Mouse (Mus musculus) lung, embryonic 15.5 days (tissue): ENCODE results near the gene Eral1. TPM values are rescaled to one million over a fixed set of nuclear protein-coding genes. Genes with fewer than 3 reads are reported as not detected.

ENCODE experiments used
- ATAC-seq: fragments of 200-750 bp; cut with Nextera tagmentation; 2 replicates; pipeline ENCODE4 v1.8.0; 2017; ENCODE audit warnings: moderate number of reproducible peaks, borderline replicate concordance; ENCODE audit not compliant: low FRiP score, low TSS enrichment; ENCODE audit errors: extremely low read depth
- H3K27ac ChIP-seq: fragments of 300-500 bp; sonication (generic); 2 replicates; pipeline ENCODE4 v1.5.1; 2015; ENCODE audit warnings: moderate library complexity, mild to moderate bottlenecking, inconsistent platforms
- H3K27me3 ChIP-seq: fragments of 300-500 bp; sonication (generic); 2 replicates; pipeline ENCODE4 v1.6.1; 2015; ENCODE audit warnings: inconsistent platforms
- H3K36me3 ChIP-seq: fragments of 300-500 bp; sonication (generic); 2 replicates; pipeline ENCODE4 v1.6.1; 2015; ENCODE audit warnings: inconsistent platforms
- H3K4me1 ChIP-seq: fragments of 300-500 bp; sonication (generic); 2 replicates; pipeline ENCODE4 v1.6.1; 2015; ENCODE audit warnings: inconsistent platforms
- H3K4me2 ChIP-seq: fragments of 300-500 bp; sonication (generic); 2 replicates; pipeline ENCODE4 v1.6.1; 2015; ENCODE audit warnings: inconsistent platforms, mild to moderate bottlenecking, moderate library complexity
- H3K4me3 ChIP-seq: fragments of 300-500 bp; sonication (generic); 2 replicates; pipeline ENCODE4 v1.5.1; 2015; ENCODE audit warnings: mild to moderate bottlenecking, inconsistent platforms
- H3K9ac ChIP-seq: fragments of 300-500 bp; sonication (generic); 2 replicates; pipeline ENCODE4 v1.6.1; 2015; ENCODE audit warnings: inconsistent platforms
- H3K9me3 ChIP-seq: fragments of 300-500 bp; sonication (generic); 2 replicates; pipeline ENCODE4 v1.6.1; 2016; ENCODE audit warnings: inconsistent platforms
- WGBS: fragments of 180-500 bp; shearing (Covaris S2); methylation state at CpG from one replicate; pipeline ENCODE4 v1.1.7; 2015; 5-methylcytosine and 5-hydroxymethylcytosine counted together
- polyA plus RNA-seq: library from polyadenylated mRNA; unstranded; fragments of >200 nt; fragmentation: Nextera tagmentation; extraction: Ambion mirVana; gene quantifications from 2 replicates; pipeline ENCODE4 v1.2.1, GENCODE M21; 2015

The Eral1 gene
- polyA plus RNA-seq, result 34.3 and 36.4 TPM in 2 replicates

- ATAC-seq, result peak; percentile 93
These were observed at the start of gene Eral1 for GRCm38 (mm10) chr11:78079961-78080921. Eral1 (minus strand) TSS chr11:78080383.

GRCm38 (mm10) chr11:78129458-78129857 lies 49.3 kb upstream of the Eral1 start:
- H3K4me1 ChIP-seq, result no peaks in the 10 kb centered on the region
- H3K9me3 ChIP-seq, result no peaks in the 10 kb centered on the region
- no peak overlapping the region for H3K4me2 ChIP-seq
- H3K9ac ChIP-seq, result no peak overlapping the region
- no peaks in the 10 kb centered on the region for H3K36me3 ChIP-seq
- WGBS, result 73% methylated on average over 8 of the region's 8 CpGs
- ATAC-seq, result no peak
- no peaks in the 10 kb centered on the region for H3K27me3 ChIP-seq
- no peak overlapping the region for H3K4me3 ChIP-seq
- no peak overlapping the region for H3K27ac ChIP-seq

More at GRCm38 (mm10) chr11:78079961-78080921, at the start of gene Eral1:
- no peaks in the 10 kb centered on the region for H3K27me3 ChIP-seq
- H3K4me1 ChIP-seq, result peaks cover 15% of the 10 kb centered on the region
- H3K9me3 ChIP-seq, result no peaks in the 10 kb centered on the region
- peak within 1 kb of the TSS; percentile 71 for H3K4me2 ChIP-seq
- under 1% methylated on average over 42 of the region's 42 CpGs for WGBS
- H3K36me3 ChIP-seq, result peaks cover 27% of the 10 kb centered on the region
- peak within 1 kb of the TSS; percentile 89 for H3K9ac ChIP-seq
- peak within 1 kb of the TSS; percentile 54 for H3K27ac ChIP-seq
- H3K4me3 ChIP-seq, result peak within 1 kb of the TSS; percentile 92

GRCm38 (mm10) chr11:78126739-78127138 lies 46.6 kb upstream of the Eral1 start:
- Histone ChIP-seq H3K27ac (no peak overlapping the region), H3K4me1 (no peaks in the 10 kb centered on the region), H3K36me3 (no peaks in the 10 kb centered on the region), H3K9me3 (no peaks in the 10 kb centered on the region), H3K27me3 (no peaks in the 10 kb centered on the region), H3K4me3 (no peak overlapping the region), H3K4me2 (no peak overlapping the region), H3K9ac (no peak overlapping the region)
- no peak for ATAC-seq
- WGBS, result 73% methylated on average over 4 of the region's 4 CpGs

- Histone ChIP-seq H3K4me1 (peaks cover 10% of the 10 kb centered on the region; the same call in 1 of the 2 replicates), H3K9me3 (no peaks in the 10 kb centered on the region), H3K36me3 (no peaks in the 10 kb centered on the region), H3K4me2 (no peak overlapping the region), H3K27ac (no peak overlapping the region), H3K9ac (no peak overlapping the region), H3K4me3 (no peak overlapping the region), H3K27me3 (no peaks in the 10 kb centered on the region)
- WGBS, result 63% methylated on average over 6 of the region's 6 CpGs
- no peak for ATAC-seq
These were observed 45.5 kb upstream of the Eral1 start for GRCm38 (mm10) chr11:78125691-78126090.

GRCm38 (mm10) chr11:78123782-78124181 lies 43.6 kb upstream of the Eral1 start:
- Histone ChIP-seq H3K4me2 (no peak overlapping the region), H3K27ac (no peak overlapping the region), H3K9me3 (no peaks in the 10 kb centered on the region), H3K4me3 (no peak overlapping the region), H3K36me3 (no peaks in the 10 kb centered on the region), H3K4me1 (peaks cover 19% of the 10 kb centered on the region; the same call in 1 of the 2 replicates), H3K27me3 (no peaks in the 10 kb centered on the region), H3K9ac (no peak overlapping the region)
- ATAC-seq, result no peak

- no peaks in the 10 kb centered on the region for H3K9me3 ChIP-seq
- H3K36me3 ChIP-seq, result no peaks in the 10 kb centered on the region
- no peak for ATAC-seq
- no peak overlapping the region for H3K4me2 ChIP-seq
- peaks cover 19% of the 10 kb centered on the region; the same call in 1 of the 2 replicates for H3K4me1 ChIP-seq
- 84% methylated on average over 4 of the region's 4 CpGs for WGBS
- no peak overlapping the region for H3K27ac ChIP-seq
- no peak overlapping the region for H3K4me3 ChIP-seq
- H3K27me3 ChIP-seq, result no peaks in the 10 kb centered on the region
- H3K9ac ChIP-seq, result no peak overlapping the region
These were observed 42.6 kb upstream of the Eral1 start for GRCm38 (mm10) chr11:78122815-78123214.

- H3K4me3 ChIP-seq, result no peak overlapping the region
- H3K4me2 ChIP-seq, result no peak overlapping the region
- H3K27me3 ChIP-seq, result no peaks in the 10 kb centered on the region
- H3K4me1 ChIP-seq, result peaks cover 25% of the 10 kb centered on the region
- H3K9ac ChIP-seq, result no peak overlapping the region
- ATAC-seq, result no peak
- 38% methylated on average over 5 of the region's 5 CpGs for WGBS
- no peaks in the 10 kb centered on the region for H3K9me3 ChIP-seq
- no peaks in the 10 kb centered on the region for H3K36me3 ChIP-seq
- no peak overlapping the region for H3K27ac ChIP-seq
These were observed 41.0 kb upstream of the Eral1 start for GRCm38 (mm10) chr11:78121176-78121575.

GRCm38 (mm10) chr11:78119898-78120297 lies 39.7 kb upstream of the Eral1 start:
- Histone ChIP-seq H3K4me1 (peaks cover 31% of the 10 kb centered on the region), H3K4me3 (no peak overlapping the region), H3K27ac (no peak overlapping the region), H3K9ac (no peak overlapping the region), H3K9me3 (no peaks in the 10 kb centered on the region), H3K4me2 (no peak overlapping the region), H3K36me3 (no peaks in the 10 kb centered on the region), H3K27me3 (no peaks in the 10 kb centered on the region)
- ATAC-seq, result no peak
- WGBS, result 74% methylated on average over 8 of the region's 8 CpGs

GRCm38 (mm10) chr11:78118467-78118866 lies 38.3 kb upstream of the Eral1 start:
- Histone ChIP-seq H3K36me3 (no peaks in the 10 kb centered on the region), H3K9me3 (no peaks in the 10 kb centered on the region), H3K4me1 (peaks cover 40% of the 10 kb centered on the region), H3K4me2 (no peak overlapping the region), H3K4me3 (no peak overlapping the region), H3K9ac (no peak overlapping the region), H3K27me3 (no peaks in the 10 kb centered on the region), H3K27ac (no peak overlapping the region)
- ATAC-seq, result no peak

- Histone ChIP-seq H3K4me2 (peak overlapping the region; percentile 81), H3K27ac (peak overlapping the region; percentile 84; the same call in 1 of the 2 replicates), H3K27me3 (no peaks in the 10 kb centered on the region), H3K9me3 (no peaks in the 10 kb centered on the region), H3K4me3 (peak overlapping the region; percentile 81), H3K9ac (peak overlapping the region; percentile 76), H3K4me1 (peaks cover 34% of the 10 kb centered on the region), H3K36me3 (no peaks in the 10 kb centered on the region)
- 21% methylated on average over 5 of the region's 5 CpGs for WGBS
- no peak for ATAC-seq
These were observed 35.9 kb upstream of the Eral1 start for GRCm38 (mm10) chr11:78116146-78116410.

GRCm38 (mm10) chr11:78115367-78116145 lies 35.4 kb upstream of the Eral1 start:
- peak overlapping the region; percentile 76 for H3K9ac ChIP-seq
- H3K4me2 ChIP-seq, result peak overlapping the region; percentile 81
- H3K9me3 ChIP-seq, result no peaks in the 10 kb centered on the region
- ATAC-seq, result peak; percentile 100
- H3K4me1 ChIP-seq, result peaks cover 29% of the 10 kb centered on the region
- peak overlapping the region; percentile 81 for H3K4me3 ChIP-seq
- no peaks in the 10 kb centered on the region for H3K36me3 ChIP-seq
- no peaks in the 10 kb centered on the region for H3K27me3 ChIP-seq
- H3K27ac ChIP-seq, result peak overlapping the region; percentile 84
- under 1% methylated on average over 35 of the region's 37 CpGs for WGBS
